ENCODE assay signal across 9 mouse cellular contexts in the genomic region with DNA sequence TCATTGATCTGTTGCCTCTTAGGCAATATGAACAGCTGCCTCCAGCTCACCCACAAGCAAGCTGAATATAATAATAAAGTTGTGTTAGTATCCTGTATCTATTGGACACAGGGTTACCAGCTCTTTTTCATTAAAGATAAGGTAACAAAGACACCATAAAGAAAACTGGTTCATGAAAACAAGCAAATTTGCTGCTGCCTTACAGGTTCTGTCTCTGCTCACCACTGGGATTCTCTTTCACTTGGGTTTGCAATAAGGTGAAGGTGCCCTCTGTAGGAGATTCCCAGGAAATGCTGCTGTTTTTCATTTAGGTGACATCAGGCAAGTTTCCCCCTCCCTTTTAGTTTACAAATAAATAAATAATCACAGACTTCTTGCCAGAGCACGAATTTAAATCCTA. TPM values are rescaled to one million over a fixed set of nuclear protein-coding genes. Genes with fewer than 3 reads are reported as not detected.
A peak's percentile ranks its signal among the peaks of the same experiment; 100 is the strongest.
DNase-seq lines count a peak whose midpoint lies in the region; ATAC-seq and TF ChIP-seq lines count a peak whose summit lies in the region.
"Had no signal": no experiment of that assay in that cellular context is flagged by ENCODE, and none has a peak within 500 bp of the region (broad histone marks: within the 10 kb centered on the region; RNA-seq: fewer than 3 reads in every experiment).

No protein-coding gene starts in this region.

- in situ Hi-C loops in ES-E14 (cut with MboI; ENCODE audit: low sequenced_read_pairs in 2 of 2, unreplicated experiment in 2 of 2), result no loop called here

- no peaks in the 10 kb centered on the region for H3K27me3 ChIP-seq in kidney, adult 2 months (replicated peaks; ENCODE audit: control insufficient read depth, insufficient read depth, low read length)
- no peaks in the 10 kb centered on the region for H3K27me3 ChIP-seq in lung, postnatal 0 days (replicated peaks; ENCODE audit: insufficient read depth, low read length)

- H3K4me1 ChIP-seq in kidney, adult 2 months (ENCODE audit: control insufficient read depth, insufficient read depth, low read length), result no peaks in the 10 kb centered on the region
- H3K4me1 ChIP-seq in ES-E14 (ENCODE audit: control insufficient read depth in 2 of 2, insufficient read depth in 2 of 2, low read length in 2 of 2, poor library complexity in 1 of 2), result no peaks in the 10 kb centered on the region
- H3K4me1 ChIP-seq in lung, postnatal 0 days (ENCODE audit: insufficient read depth, low read depth, low read length), result no peaks in the 10 kb centered on the region

- no peak for TF ChIP-seq POLR2A in kidney, adult 2 months (IDR thresholded peaks at IDR 0.05; ENCODE audit: low read depth, low read length)

- no peak overlapping the region for H3K4me2 ChIP-seq in lung, postnatal 0 days (replicated peaks; ENCODE audit: low read depth, low read length)

- TF ChIP-seq EP300 in lung, postnatal 0 days (IDR thresholded peaks at IDR 0.05), result no peak

- no peak overlapping the region for H3K9ac ChIP-seq in ES-E14 (ENCODE audit: insufficient read depth, low read depth, low read length, poor library complexity, severe bottlenecking)
- no peak overlapping the region for H3K9ac ChIP-seq in lung, postnatal 0 days (replicated peaks; ENCODE audit: low read depth)

- TF ChIP-seq CTCF in kidney, adult 2 months (conservative IDR thresholded peaks at IDR 0.05; ENCODE audit: insufficient read depth, insufficient read length, low read depth, low read length), result no peak
- TF ChIP-seq CTCF in lung, postnatal 0 days (IDR thresholded peaks at IDR 0.05), result peak; percentile 72

- peak; percentile 83 for ATAC-seq in common myeloid progenitor, adult 5-6 weeks (replicated peaks; ENCODE audit: low read depth, poor library complexity, severe bottlenecking)
- ATAC-seq in lung, postnatal 0 days, result no peak

- no peaks in the 10 kb centered on the region for H3K9me3 ChIP-seq in ES-E14 (ENCODE audit: control insufficient read depth, insufficient read depth, low read depth, low read length)
- H3K9me3 ChIP-seq in lung, postnatal 0 days (ENCODE audit: low read length), result no peaks in the 10 kb centered on the region

- no peak overlapping the region for H3K27ac ChIP-seq in kidney, adult 2 months (ENCODE audit: insufficient read depth, low read depth, low read length)
- no peak overlapping the region for H3K27ac ChIP-seq in ES-E14 (ENCODE audit: insufficient read depth, low read depth, low read length, poor library complexity, severe bottlenecking)
- no peak overlapping the region for H3K27ac ChIP-seq in lung, postnatal 0 days (ENCODE audit: low read length)

- H3K36me3 ChIP-seq in kidney, adult 2 months (ENCODE audit: control insufficient read depth, insufficient read depth, low read length), result no peaks in the 10 kb centered on the region
- no peaks in the 10 kb centered on the region for H3K36me3 ChIP-seq in ES-E14 (ENCODE audit: control insufficient read depth, insufficient read depth, low read length, poor library complexity, severe bottlenecking)
- no peaks in the 10 kb centered on the region for H3K36me3 ChIP-seq in lung, postnatal 0 days (ENCODE audit: insufficient read depth, low read length)

- 2% methylated on average over 1 of the region's 1 CpGs for WGBS in kidney, adult 2 months
- 8% methylated on average over 1 of the region's 1 CpGs for WGBS in lung, postnatal 0 days

- peak; percentile 55 for DNase-seq in kidney, adult 2 months
- no peak for DNase-seq in kidney, postnatal 4 days
- DNase-seq in ES-E14 (ENCODE audit: low read depth, low spot score), result peak; percentile 11
- DNase-seq in lung, postnatal 0 days (ENCODE audit: low spot score), result peak; percentile 65
- no peak for DNase-seq in right cerebral cortex, postnatal 14 days
- DNase-seq in thymus, postnatal 36 days, result no peak
- DNase-seq in thymus, postnatal 14 days, result no peak

- H3K4me3 ChIP-seq in kidney, adult 2 months (ENCODE audit: insufficient read depth, low read depth, low read length), result no peak overlapping the region
- no peak overlapping the region for H3K4me3 ChIP-seq in ES-E14 (ENCODE audit: insufficient read depth in 1 of 2, low read depth in 1 of 2, low read length in 2 of 2, poor library complexity in 1 of 2, severe bottlenecking in 1 of 2)
- H3K4me3 ChIP-seq in lung, postnatal 0 days (ENCODE audit: low read depth, low read length), result no peak overlapping the region
- H3K4me3 ChIP-seq: myocyte had no signal

TF ChIP-seq in ES-E14, 5 proteins besides CTCF, POLR2A, EP300 and RAD21:
- TF ChIP-seq MAFK (IDR thresholded peaks at IDR 0.05; ENCODE audit: insufficient read depth, low read depth, low read length) (no peak), ZC3H11A (IDR thresholded peaks at IDR 0.05; ENCODE audit: borderline replicate concordance, low read depth, low read length) (no peak), CHD2 (IDR thresholded peaks at IDR 0.05; ENCODE audit: low read depth, low read length) (no peak), ZNF384 (IDR thresholded peaks at IDR 0.05; ENCODE audit: low read depth, low read length) (no peak), HCFC1 (IDR thresholded peaks at IDR 0.05; ENCODE audit: borderline replicate concordance, insufficient read depth, low read length) (no peak)

RNA-seq across cellular contexts. Expression of a gene that starts 12.0 kb away (rescaled TPM):
- polyA plus RNA-seq in kidney, adult 2 months (2012; rRNA removed), result 4.1 and 4.3 TPM in 2 replicates
- 0.09 and 0.11 TPM in 2 replicates for total RNA-seq in ES-E14 (2012; rRNA removed)
- total RNA-seq in common myeloid progenitor, adult 5-6 weeks (2017), result 23.5 and 36.8 TPM in 2 replicates
- 4.2 and 7.7 TPM in 2 replicates for polyA plus RNA-seq in lung, postnatal 0 days (2015; fragmentation: Nextera tagmentation; extraction: Ambion mirVana)
- polyA plus RNA-seq: myocyte had no signal

Comparison
In these comparisons a context has a peak if more than half of its experiments do, and no peak if none do; other contexts are left out.
1. DNase-seq: peak in kidney, adult 2 months (single experiment), ES-E14 (single experiment) and lung, postnatal 0 days (single experiment); none in kidney, postnatal 4 days (0 of 2), right cerebral cortex, postnatal 14 days (single experiment), thymus, postnatal 36 days (0 of 2) and thymus, postnatal 14 days (single experiment).
2. RNA of a gene that starts 12.0 kb away (total RNA-seq): 23.5 to 36.8 TPM in common myeloid progenitor, adult 5-6 weeks; 0.09 to 0.11 TPM in ES-E14; every median in the first group is over 10 times any median in the second.